Mouse (Mus musculus) embryo, embryonic 10.5 days (tissue): ENCODE data around the gene Rgp1.
"Not testable (repeated sequence)": the region's sequence is repeated elsewhere in the genome, so short reads cannot be mapped to it uniquely, and the experiment has no call there.

Experiments used
- DNase-seq: peaks from one replicate; pipeline ENCODE4 v3.0.0-alpha.2; 2015; ENCODE audit warnings: low spot score

Rgp1 gene

GRCm38 (mm10) chr4:43562769-43563600, 15.5 kb upstream of the Rgp1 start:
- DNase-seq: peak; percentile 32

DNA sequence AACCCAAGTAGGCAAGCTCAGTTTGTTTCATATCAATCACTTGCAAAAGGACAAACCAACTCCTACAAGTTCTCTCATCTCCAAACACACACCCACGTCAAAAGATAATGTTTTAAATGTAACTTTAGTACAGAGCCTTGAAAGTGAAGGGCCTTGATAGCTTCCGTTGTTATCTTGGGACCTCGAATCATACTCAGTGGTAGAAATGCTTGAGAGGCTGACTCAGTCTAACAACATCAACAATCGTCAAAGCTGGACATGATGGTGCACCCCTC, 15.0 kb upstream of the Rgp1 start:
- no peak for DNase-seq

- DNase-seq: no peak
Observed at GRCm38 (mm10) chr4:43564231-43564630, 14.3 kb upstream of the Rgp1 start.

- no peak for DNase-seq
Observed at GRCm38 (mm10) chr4:43567140-43567539, 11.4 kb upstream of the Rgp1 start.

GRCm38 (mm10) chr4:43571395-43572045, 7.0 kb upstream of the Rgp1 start:
- no peak for DNase-seq

GRCm38 (mm10) chr4:43573561-43573960, 5.0 kb upstream of the Rgp1 start:
- no peak for DNase-seq

DNA sequence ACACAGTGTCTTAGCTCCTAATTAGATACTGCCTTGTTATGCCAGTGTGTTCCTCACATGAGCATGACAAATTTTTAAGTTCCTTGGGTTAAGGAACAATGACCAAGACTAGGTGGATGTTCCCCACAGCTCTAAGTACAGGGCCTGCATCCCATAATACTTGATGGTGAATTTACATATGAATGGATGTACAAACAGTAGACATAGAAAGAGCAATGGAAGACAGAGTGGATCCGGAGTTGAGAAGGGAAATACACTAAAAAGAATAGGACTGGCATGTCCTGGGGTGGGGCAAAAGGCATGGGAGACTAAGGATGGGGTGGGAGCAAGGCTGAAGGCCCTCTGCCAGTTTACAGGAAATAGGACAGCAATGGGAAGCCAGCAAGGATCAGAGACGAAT, 3.2 kb upstream of the Rgp1 start:
- no peak for DNase-seq

DNA sequence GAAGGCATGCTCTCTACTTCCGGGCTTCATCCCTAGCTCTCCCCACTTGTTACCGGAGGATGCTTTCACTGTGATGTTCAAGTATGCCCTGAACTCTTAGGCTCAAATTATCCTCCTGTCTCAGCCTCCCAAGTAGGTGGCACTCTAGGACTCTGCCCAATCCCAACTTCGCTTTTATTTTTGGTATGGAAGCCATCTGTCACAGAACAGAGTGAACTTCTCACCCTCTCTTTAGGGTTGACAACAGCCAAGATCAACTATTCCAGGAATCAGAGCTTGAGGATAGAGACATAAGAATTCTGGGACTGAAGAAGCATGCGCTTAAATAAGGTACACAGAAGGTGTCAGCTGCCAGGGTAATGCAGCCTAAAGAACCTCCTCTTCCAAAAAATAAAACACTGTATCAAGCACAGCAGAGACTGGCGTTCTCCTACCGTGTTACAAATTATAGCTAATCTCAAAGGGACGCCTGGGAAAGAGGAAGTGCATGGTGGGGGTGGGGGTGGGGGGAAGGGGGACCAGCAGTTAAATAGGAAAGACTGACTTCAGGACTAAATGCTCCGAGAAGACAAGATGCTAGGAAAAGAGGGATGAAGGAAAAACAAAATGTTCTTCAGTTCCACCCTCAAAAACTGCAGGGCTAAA, 1.2 kb upstream of the Rgp1 start:
- no peak for DNase-seq

DNA sequence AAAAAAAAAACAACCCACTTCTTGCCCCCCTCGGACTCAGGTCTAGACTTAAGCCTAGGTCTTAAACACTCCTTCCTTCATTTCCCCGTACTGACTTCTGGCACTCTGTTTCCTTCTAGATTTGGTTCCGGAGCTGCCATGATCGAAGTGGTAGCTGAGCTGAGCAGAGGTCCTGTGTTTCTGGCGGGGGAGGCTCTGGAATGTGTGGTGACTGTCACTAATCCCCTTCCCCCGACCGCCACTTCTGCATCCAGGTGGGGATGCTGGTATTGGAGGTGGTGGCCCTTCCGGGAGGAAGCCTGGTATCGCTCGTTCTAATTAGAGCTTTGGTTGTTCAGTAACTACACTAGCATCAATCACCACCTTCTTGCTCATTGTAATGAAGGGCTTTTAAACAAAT, 741 bp downstream of the Rgp1 start:
- DNase-seq: peak; percentile 15

GRCm38 (mm10) chr4:43579731-43580130, 1.2 kb downstream of the Rgp1 start:
- no peak for DNase-seq

GRCm38 (mm10) chr4:43580721-43581120, 2.2 kb downstream of the Rgp1 start:
- no peak for DNase-seq

GRCm38 (mm10) chr4:43581381-43581780, 2.9 kb downstream of the Rgp1 start:
- DNase-seq: no peak

GRCm38 (mm10) chr4:43582241-43582640, 3.7 kb downstream of the Rgp1 start:
- no peak for DNase-seq

DNA sequence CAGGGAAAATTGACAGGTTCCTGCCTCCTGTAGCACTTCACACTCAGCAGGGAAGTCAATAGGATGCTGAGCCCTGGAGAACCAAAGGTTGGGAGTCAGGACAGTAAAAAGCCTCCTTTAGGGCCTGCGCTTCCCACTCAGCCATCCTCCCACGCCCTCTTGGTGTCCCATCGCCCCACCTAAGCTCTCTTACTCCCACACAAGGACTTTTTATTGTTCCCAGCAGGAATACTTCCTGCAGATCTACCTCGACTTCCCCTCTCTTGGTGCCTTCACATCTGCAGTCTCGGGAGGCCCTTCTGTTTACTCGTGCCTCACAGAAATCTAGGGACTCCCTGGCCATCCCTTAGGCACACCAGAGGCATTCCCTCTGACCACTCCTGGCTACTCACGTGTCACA, 4.9 kb downstream of the Rgp1 start:
- no peak for DNase-seq

- DNase-seq: no peak
Observed at GRCm38 (mm10) chr4:43584444-43585416, 6.2 kb downstream of the Rgp1 start, which contains the start of gene Msmp. Gene Msmp (minus strand): TSS chr4:43584494.

DNA sequence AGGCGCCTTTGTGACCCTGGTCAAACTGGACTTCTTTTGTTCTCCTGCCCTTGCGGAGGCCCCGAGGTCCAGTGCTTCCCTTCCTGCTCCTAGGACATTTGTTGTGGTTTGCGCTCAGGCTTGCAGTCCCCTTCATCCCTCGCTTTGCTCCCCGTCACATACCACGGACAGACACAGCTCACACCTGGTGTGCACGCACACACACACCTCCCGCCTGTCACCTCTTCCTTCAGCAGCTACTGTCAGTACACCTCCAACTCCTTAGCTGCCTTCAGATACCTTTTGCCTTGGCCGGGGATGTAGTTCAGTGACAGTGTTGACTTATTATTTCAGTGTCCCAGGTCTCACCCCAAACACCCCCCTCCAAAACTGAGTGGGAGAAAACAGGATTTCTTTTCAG, 7.2 kb downstream of the Rgp1 start:
- no peak for DNase-seq

- DNase-seq: no peak
Observed at GRCm38 (mm10) chr4:43586411-43586810, 7.9 kb downstream of the Rgp1 start.

GRCm38 (mm10) chr4:43587681-43588080, 9.2 kb downstream of the Rgp1 start:
- no peak for DNase-seq

GRCm38 (mm10) chr4:43591543-43591942, 13.0 kb downstream of the Rgp1 start:
- DNase-seq: no peak

DNA sequence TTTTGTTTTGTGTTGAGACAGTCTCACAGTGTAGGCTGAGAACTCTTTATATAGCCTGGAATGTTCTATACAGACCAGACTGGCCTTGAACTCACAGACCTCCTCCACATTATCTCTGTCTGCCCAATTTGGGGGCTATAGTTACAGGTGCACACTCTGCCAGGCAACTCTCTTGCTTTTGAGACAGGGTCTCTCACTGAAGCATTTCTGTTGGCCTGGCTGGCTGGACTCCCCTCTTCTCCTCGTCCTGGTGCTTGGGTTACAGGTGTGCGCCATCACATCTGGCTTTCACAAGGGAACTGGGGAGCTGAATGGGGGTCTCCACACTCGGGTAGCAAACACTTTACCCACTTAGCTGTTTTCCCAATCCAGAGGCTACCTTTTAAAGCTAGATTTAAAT, 13.4 kb downstream of the Rgp1 start:
- DNase-seq: no peak

- DNase-seq: peak; percentile 18
Observed at GRCm38 (mm10) chr4:43593453-43593852, 14.9 kb downstream of the Rgp1 start.

GRCm38 (mm10) chr4:43596597-43596996, 18.1 kb downstream of the Rgp1 start:
- DNase-seq: not testable (repeated sequence)
